Mouse (Mus musculus) B cell, adult 67 days (primary cell): Measurements from ENCODE around the gene Sohlh1. TPM values are rescaled to one million over a fixed set of nuclear protein-coding genes. Genes with fewer than 3 reads are reported as not detected.

Experiments
- total RNA-seq, 2 experiments: library from RNA; stranded (reverse); gene quantifications; 4 replicates each; pipeline ENCODE4 v1.2.4; 2023

The Sohlh1 gene
- not detected for total RNA-seq

DNA sequence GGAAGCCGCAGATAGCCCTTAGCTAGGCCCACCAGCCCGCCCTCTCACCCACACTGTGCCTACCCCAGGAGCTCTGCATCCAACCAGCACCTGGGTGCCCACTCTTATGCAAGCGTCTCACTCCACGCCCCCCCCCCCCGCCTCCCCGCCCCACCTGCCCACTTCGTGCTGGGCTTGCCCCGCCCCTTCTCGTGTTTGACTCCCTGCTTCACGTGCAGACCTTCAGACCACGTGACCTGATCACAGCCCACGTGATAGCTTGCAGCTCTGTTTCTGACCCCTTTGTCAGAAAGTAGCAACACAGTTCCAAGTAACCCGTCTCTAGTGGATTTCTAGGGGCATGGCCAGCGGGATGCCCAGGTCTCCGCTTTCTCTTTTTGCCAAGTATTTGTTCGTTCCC is at the start of gene Sohlh1:
Gene Sohlh1 (minus strand): TSS at position 23 of the 400 bp plus-strand sequence.

DNA sequence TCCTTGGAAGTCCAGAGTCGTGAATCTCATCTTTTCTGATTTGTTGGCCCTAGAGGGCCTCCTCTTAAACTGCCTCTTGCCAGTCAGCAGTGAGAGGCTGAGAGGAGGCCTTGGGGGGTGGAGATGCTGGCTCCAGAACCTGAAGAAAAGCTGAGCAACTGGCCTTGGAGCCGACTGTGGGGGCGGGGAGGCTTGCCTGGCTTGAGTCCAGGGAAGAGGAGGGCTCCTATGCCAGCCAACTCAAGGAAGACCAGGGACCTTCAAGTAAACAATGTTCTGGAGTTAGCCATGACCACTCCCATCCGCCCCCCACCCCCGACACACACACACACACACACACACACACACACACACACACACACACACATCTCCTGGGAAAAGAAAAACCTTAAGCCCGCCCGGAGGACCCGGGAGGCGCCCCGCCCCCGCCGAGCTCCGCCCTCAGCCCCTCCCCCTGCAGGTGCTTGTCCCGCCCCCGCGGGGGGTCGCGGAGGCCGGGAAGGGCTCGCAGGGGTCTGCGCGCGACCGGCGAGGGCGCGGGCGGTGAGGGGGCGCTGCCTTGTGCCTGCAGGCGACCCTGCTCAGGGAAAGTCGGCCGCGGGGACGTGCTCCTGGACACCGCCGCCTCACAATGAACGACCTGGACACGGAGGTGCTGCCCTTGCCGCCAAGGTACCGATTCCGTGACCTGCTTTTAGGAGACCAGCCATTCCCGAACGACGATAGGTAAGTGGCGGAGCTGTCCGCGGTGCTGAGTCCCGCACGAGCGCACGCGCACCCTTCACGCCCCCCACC is 16.5 kb upstream of the Sohlh1 start, which contains the start of gene Kcnt1:
Gene Kcnt1 (plus strand): TSS at position 398 of the 795 bp plus-strand sequence.

DNA sequence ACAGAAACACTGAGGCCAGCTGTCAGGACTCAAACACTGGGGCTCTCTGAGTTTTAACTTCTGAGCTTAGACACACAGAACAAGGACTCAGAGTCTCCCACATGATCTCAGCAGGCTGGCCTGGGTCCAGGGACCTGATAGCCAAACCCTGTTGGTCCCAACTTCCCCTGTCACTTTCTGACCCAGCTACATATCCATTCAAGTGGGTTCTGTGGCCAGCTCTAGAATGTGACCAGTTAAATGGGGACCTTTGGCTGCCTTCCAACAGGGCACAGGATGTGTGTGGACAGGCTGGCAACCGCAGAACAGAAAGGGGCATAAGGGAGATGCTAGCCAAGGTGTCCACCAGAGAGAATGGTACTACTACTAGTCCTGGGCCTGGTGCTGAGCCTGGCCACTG is 24.2 kb downstream of the Sohlh1 start, which contains the start of gene Lcn9:
Gene Lcn9 (plus strand): TSS at position 348 of the 400 bp plus-strand sequence.

DNA sequence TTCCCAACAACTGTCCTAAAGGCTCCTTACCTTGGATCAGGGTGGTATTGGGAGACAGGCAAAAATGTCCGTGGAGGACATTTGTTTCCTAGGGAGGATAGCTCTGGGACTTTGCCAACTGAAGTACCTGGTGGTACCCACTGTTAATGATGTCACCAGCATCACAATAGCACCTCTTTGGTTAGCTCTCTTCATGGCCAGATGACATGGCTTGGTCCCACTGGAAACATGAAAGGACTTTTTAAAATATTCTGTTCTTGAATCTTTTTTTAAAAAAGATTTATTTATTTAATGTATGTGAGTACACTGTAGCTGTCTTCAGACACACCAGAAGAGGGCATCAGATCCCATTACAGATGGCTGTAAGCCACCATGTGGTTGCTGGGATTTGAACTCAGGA is 31.3 kb downstream of the Sohlh1 start, which contains the start of gene Glt6d1:
Gene Glt6d1 (minus strand): TSS at position 101 of the 400 bp plus-strand sequence.

Other genes with a start within 250 kb of the Sohlh1 start
- gene Rabl6, start 238.7 kb downstream of the Sohlh1 start, total RNA-seq, result 100 to 1,000 TPM; 100 to 112 TPM
- gene Ccdc183, start 229.6 kb downstream of the Sohlh1 start, total RNA-seq, result not detected
- 1 to 10 TPM in 1 of 2 experiments, not detected in 1; 1.5 TPM for gene Tmem141, start 225.2 kb downstream of the Sohlh1 start, total RNA-seq
- gene Fcna, start 219.2 kb downstream of the Sohlh1 start, total RNA-seq, result 1 to 10 TPM in 1 of 2 experiments, under 1 TPM in 1; 0.68 to 5.9 TPM
- not detected for gene Lcn8, start 194.1 kb downstream of the Sohlh1 start, total RNA-seq
- gene Lcn5, start 189.3 kb downstream of the Sohlh1 start, total RNA-seq, result not detected
- gene Lcn6, start 170.5 kb downstream of the Sohlh1 start, total RNA-seq, result not detected
- gene Lcn10, start 164.5 kb downstream of the Sohlh1 start, total RNA-seq, result not detected
- not detected for gene Obp2a, start 147.2 kb downstream of the Sohlh1 start, total RNA-seq
- 10 to 100 TPM; 24.7 to 28.4 TPM for gene Bmyc, start 140.5 kb downstream of the Sohlh1 start, total RNA-seq
- gene Obp2b, start 110.2 kb downstream of the Sohlh1 start, total RNA-seq, result not detected
- gene Lcn3, start 81.7 kb downstream of the Sohlh1 start, total RNA-seq, result not detected
- not detected for gene Lcn11, start 70.2 kb downstream of the Sohlh1 start, total RNA-seq
- gene Gm13539, start 65.0 kb downstream of the Sohlh1 start, total RNA-seq, result not detected
- not detected for gene Glt6d1, start 31.4 kb downstream of the Sohlh1 start, total RNA-seq
- gene Lcn9, start 24.1 kb downstream of the Sohlh1 start, total RNA-seq, result not detected
- not detected for gene Kcnt1, start 16.5 kb upstream of the Sohlh1 start, total RNA-seq
- gene Camsap1, start 136.0 kb upstream of the Sohlh1 start, total RNA-seq, result 10 to 100 TPM; 27.7 to 47.2 TPM
- 10 to 100 TPM; 31.4 to 34.7 TPM for gene Ubac1, start 174.5 kb upstream of the Sohlh1 start, total RNA-seq